Mouse (Mus musculus): ENCODE data around the gene Trnt1. TPM values are rescaled to one million over a fixed set of nuclear protein-coding genes. Genes with fewer than 3 reads are reported as not detected.

Trnt1 gene
- polyA plus RNA-seq, 1 experiment = 2.0 TPM

- H3K4me1 ChIP-seq (ENCODE audit: control insufficient read depth, insufficient read depth, insufficient read length, low read length) = peaks cover 6% of the 10 kb centered on the region; the same call in 1 of the 2 replicates
- no peaks in the 10 kb centered on the region for H3K27me3 ChIP-seq (ENCODE audit: control insufficient read depth, insufficient read depth, low read length)
- no peak overlapping the region for H3K27ac ChIP-seq (ENCODE audit: insufficient read depth, low read depth, low read length)
- 45% methylated on average over 5 of the region's 5 CpGs for WGBS
- H3K36me3 ChIP-seq (ENCODE audit: control insufficient read depth, insufficient read depth, low read length) = peaks cover 3% of the 10 kb centered on the region
- no peak overlapping the region for H3K4me3 ChIP-seq (ENCODE audit: low read depth, low read length)
- TF ChIP-seq POLR2A (IDR thresholded peaks at IDR 0.05; ENCODE audit: low read depth, low read length) = no peak
- no peak for TF ChIP-seq CTCF (IDR thresholded peaks at IDR 0.05; ENCODE audit: extremely low read depth, insufficient read length, insufficient replicate concordance, low read depth, low read length)
Observed at GRCm38 (mm10) chr6:106800227-106800557, 31.3 kb downstream of the Trnt1 start.

GRCm38 (mm10) chr6:106804904-106805303 is 36.0 kb downstream of the Trnt1 start:
- WGBS = 18% methylated on average over 2 of the region's 2 CpGs
- Histone ChIP-seq H3K27ac (ENCODE audit: insufficient read depth, low read depth, low read length) (no peak overlapping the region), H3K27me3 (ENCODE audit: control insufficient read depth, insufficient read depth, low read length) (no peaks in the 10 kb centered on the region), H3K4me1 (ENCODE audit: control insufficient read depth, insufficient read depth, insufficient read length, low read length) (no peaks in the 10 kb centered on the region), H3K4me3 (ENCODE audit: low read depth, low read length) (no peak overlapping the region), H3K36me3 (ENCODE audit: control insufficient read depth, insufficient read depth, low read length) (no peaks in the 10 kb centered on the region)
- TF ChIP-seq CTCF (IDR thresholded peaks at IDR 0.05; ENCODE audit: extremely low read depth, insufficient read length, insufficient replicate concordance, low read depth, low read length) (no peak), POLR2A (IDR thresholded peaks at IDR 0.05; ENCODE audit: low read depth, low read length) (no peak)

GRCm38 (mm10) chr6:106809161-106809560 is 40.2 kb downstream of the Trnt1 start:
- Histone ChIP-seq H3K4me1 (ENCODE audit: control insufficient read depth, insufficient read depth, insufficient read length, low read length) (no peaks in the 10 kb centered on the region), H3K27ac (ENCODE audit: insufficient read depth, low read depth, low read length) (no peak overlapping the region), H3K4me3 (ENCODE audit: low read depth, low read length) (no peak overlapping the region), H3K36me3 (ENCODE audit: control insufficient read depth, insufficient read depth, low read length) (no peaks in the 10 kb centered on the region), H3K27me3 (ENCODE audit: control insufficient read depth, insufficient read depth, low read length) (no peaks in the 10 kb centered on the region)
- WGBS = 55% methylated on average over 2 of the region's 2 CpGs
- no peak for TF ChIP-seq CTCF (IDR thresholded peaks at IDR 0.05; ENCODE audit: extremely low read depth, insufficient read length, insufficient replicate concordance, low read depth, low read length)
- no peak for TF ChIP-seq POLR2A (IDR thresholded peaks at IDR 0.05; ENCODE audit: low read depth, low read length)

GRCm38 (mm10) chr6:106810686-106811085 is 41.8 kb downstream of the Trnt1 start:
- TF ChIP-seq CTCF (IDR thresholded peaks at IDR 0.05; ENCODE audit: extremely low read depth, insufficient read length, insufficient replicate concordance, low read depth, low read length) = no peak
- no peak for TF ChIP-seq POLR2A (IDR thresholded peaks at IDR 0.05; ENCODE audit: low read depth, low read length)
- Histone ChIP-seq H3K27me3 (ENCODE audit: control insufficient read depth, insufficient read depth, low read length) (no peaks in the 10 kb centered on the region), H3K36me3 (ENCODE audit: control insufficient read depth, insufficient read depth, low read length) (no peaks in the 10 kb centered on the region), H3K4me3 (ENCODE audit: low read depth, low read length) (no peak overlapping the region), H3K4me1 (ENCODE audit: control insufficient read depth, insufficient read depth, insufficient read length, low read length) (no peaks in the 10 kb centered on the region), H3K27ac (ENCODE audit: insufficient read depth, low read depth, low read length) (no peak overlapping the region)
- 88% methylated on average over 3 of the region's 3 CpGs for WGBS

GRCm38 (mm10) chr6:106819246-106819645 is 50.3 kb downstream of the Trnt1 start:
- Histone ChIP-seq H3K4me3 (ENCODE audit: low read depth, low read length) (no peak overlapping the region), H3K27me3 (ENCODE audit: control insufficient read depth, insufficient read depth, low read length) (no peaks in the 10 kb centered on the region), H3K27ac (ENCODE audit: insufficient read depth, low read depth, low read length) (no peak overlapping the region), H3K4me1 (ENCODE audit: control insufficient read depth, insufficient read depth, insufficient read length, low read length) (no peaks in the 10 kb centered on the region), H3K36me3 (ENCODE audit: control insufficient read depth, insufficient read depth, low read length) (no peaks in the 10 kb centered on the region)
- TF ChIP-seq CTCF (IDR thresholded peaks at IDR 0.05; ENCODE audit: extremely low read depth, insufficient read length, insufficient replicate concordance, low read depth, low read length) = no peak
- no peak for TF ChIP-seq POLR2A (IDR thresholded peaks at IDR 0.05; ENCODE audit: low read depth, low read length)

- TF ChIP-seq POLR2A (IDR thresholded peaks at IDR 0.05; ENCODE audit: low read depth, low read length) (no peak), CTCF (IDR thresholded peaks at IDR 0.05; ENCODE audit: extremely low read depth, insufficient read length, insufficient replicate concordance, low read depth, low read length) (no peak)
- WGBS = 68% methylated on average over 3 of the region's 3 CpGs
- H3K36me3 ChIP-seq (ENCODE audit: control insufficient read depth, insufficient read depth, low read length) = no peaks in the 10 kb centered on the region
Observed at GRCm38 (mm10) chr6:106819906-106820305, 51.0 kb downstream of the Trnt1 start.

GRCm38 (mm10) chr6:106820566-106820965 is 51.6 kb downstream of the Trnt1 start:
- Histone ChIP-seq H3K27me3 (ENCODE audit: control insufficient read depth, insufficient read depth, low read length) (no peaks in the 10 kb centered on the region), H3K4me3 (ENCODE audit: low read depth, low read length) (no peak overlapping the region), H3K4me1 (ENCODE audit: control insufficient read depth, insufficient read depth, insufficient read length, low read length) (no peaks in the 10 kb centered on the region), H3K27ac (ENCODE audit: insufficient read depth, low read depth, low read length) (no peak overlapping the region), H3K36me3 (ENCODE audit: control insufficient read depth, insufficient read depth, low read length) (no peaks in the 10 kb centered on the region)
- TF ChIP-seq CTCF (IDR thresholded peaks at IDR 0.05; ENCODE audit: extremely low read depth, insufficient read length, insufficient replicate concordance, low read depth, low read length) (no peak), POLR2A (IDR thresholded peaks at IDR 0.05; ENCODE audit: low read depth, low read length) (no peak)

More at GRCm38 (mm10) chr6:106819906-106820305, 51.0 kb downstream of the Trnt1 start:
- H3K27ac ChIP-seq (ENCODE audit: insufficient read depth, low read depth, low read length) = no peak overlapping the region
- H3K27me3 ChIP-seq (ENCODE audit: control insufficient read depth, insufficient read depth, low read length) = no peaks in the 10 kb centered on the region
- H3K4me3 ChIP-seq (ENCODE audit: low read depth, low read length) = no peak overlapping the region
- H3K4me1 ChIP-seq (ENCODE audit: control insufficient read depth, insufficient read depth, insufficient read length, low read length) = no peaks in the 10 kb centered on the region

GRCm38 (mm10) chr6:106822329-106822728 is 53.4 kb downstream of the Trnt1 start:
- Histone ChIP-seq H3K27me3 (ENCODE audit: control insufficient read depth, insufficient read depth, low read length) (no peaks in the 10 kb centered on the region), H3K36me3 (ENCODE audit: control insufficient read depth, insufficient read depth, low read length) (no peaks in the 10 kb centered on the region), H3K4me3 (ENCODE audit: low read depth, low read length) (no peak overlapping the region), H3K4me1 (ENCODE audit: control insufficient read depth, insufficient read depth, insufficient read length, low read length) (no peaks in the 10 kb centered on the region), H3K27ac (ENCODE audit: insufficient read depth, low read depth, low read length) (no peak overlapping the region)
- TF ChIP-seq POLR2A (IDR thresholded peaks at IDR 0.05; ENCODE audit: low read depth, low read length) (no peak), CTCF (IDR thresholded peaks at IDR 0.05; ENCODE audit: extremely low read depth, insufficient read length, insufficient replicate concordance, low read depth, low read length) (no peak)
- WGBS = 49% methylated on average over 1 of the region's 1 CpGs

Other genes starting within 250 kb of the Trnt1 start
- 0.03 and 0.04 TPM in 2 replicates for gene Il5ra, start 20.1 kb upstream of the Trnt1 start, polyA plus RNA-seq (2012; rRNA removed)
- 2.1 and 3.8 TPM in 2 replicates for gene Crbn, start 31.0 kb downstream of the Trnt1 start, polyA plus RNA-seq (2012; rRNA removed)

Data from small intestine, adult 2 months (tissue).